Mouse (Mus musculus) neural tube, embryonic 15.5 days (tissue): ENCODE measurements around the gene Lpcat2b. TPM values are rescaled to one million over a fixed set of nuclear protein-coding genes. Genes with fewer than 3 reads are reported as not detected.
"Not testable (repeated sequence)": the region's sequence is repeated elsewhere in the genome, so short reads cannot be mapped to it uniquely, and the experiment has no call there.

Experiments used
- ATAC-seq: fragments of 200-750 bp; cut with Nextera tagmentation; 2 replicates; pipeline ENCODE4 v1.8.0; 2017; ENCODE audit warnings: mild to moderate bottlenecking, moderate TSS enrichment, moderate library complexity; ENCODE audit not compliant: low FRiP score
- H3K27ac ChIP-seq: fragments of 300-500 bp; sonication (generic); replicated peaks from 2 replicates; pipeline ENCODE4 v1.5.1; 2015; ENCODE audit warnings: mild to moderate bottlenecking, inconsistent platforms
- H3K27me3 ChIP-seq: fragments of 300-500 bp; sonication (generic); replicated peaks from 2 replicates; pipeline ENCODE4 v1.6.1; 2015; ENCODE audit warnings: inconsistent platforms
- H3K36me3 ChIP-seq: fragments of 300-500 bp; sonication (generic); 2 replicates; pipeline ENCODE4 v1.6.1; 2015; ENCODE audit warnings: inconsistent platforms
- H3K4me1 ChIP-seq: fragments of 300-500 bp; sonication (generic); 2 replicates; pipeline ENCODE4 v1.6.1; 2015; ENCODE audit warnings: inconsistent platforms
- H3K4me2 ChIP-seq: fragments of 300-500 bp; sonication (generic); 2 replicates; pipeline ENCODE4 v1.6.1; 2015; ENCODE audit warnings: inconsistent platforms, mild to moderate bottlenecking, moderate library complexity
- H3K4me3 ChIP-seq: fragments of 300-500 bp; sonication (generic); replicated peaks from 2 replicates; pipeline ENCODE4 v1.5.1; 2015; ENCODE audit warnings: mild to moderate bottlenecking, inconsistent platforms
- H3K9ac ChIP-seq: fragments of 300-500 bp; sonication (generic); replicated peaks from 2 replicates; pipeline ENCODE4 v1.6.1; 2015; ENCODE audit warnings: mild to moderate bottlenecking, inconsistent platforms
- H3K9me3 ChIP-seq: fragments of 300-500 bp; sonication (generic); replicated peaks from 2 replicates; pipeline ENCODE4 v1.6.1; 2016; ENCODE audit warnings: inconsistent platforms
- WGBS: fragments of 180-500 bp; shearing (Covaris S2); methylation state at CpG from one replicate; pipeline ENCODE4 v1.1.7; 2015; ENCODE audit warnings: mixed read lengths; 5-methylcytosine and 5-hydroxymethylcytosine counted together
- polyA plus RNA-seq: library from polyadenylated mRNA; unstranded; fragments of >200 nt; fragmentation: Nextera tagmentation; extraction: Ambion mirVana; gene quantifications from 2 replicates; pipeline ENCODE4 v1.2.1, GENCODE M21; 2015

The Lpcat2b gene
- polyA plus RNA-seq: not detected in 2 replicates

- Histone ChIP-seq H3K27me3 (peaks cover 9% of the 10 kb centered on the region; the same call in 1 of the 2 replicates), H3K36me3 (no peaks in the 10 kb centered on the region), H3K4me2 (no peak within 1 kb of the TSS), H3K9ac (no peak within 1 kb of the TSS), H3K4me1 (no peaks in the 10 kb centered on the region), H3K9me3 (no peaks in the 10 kb centered on the region), H3K27ac (no peak within 1 kb of the TSS), H3K4me3 (no peak within 1 kb of the TSS)
- WGBS: 78% methylated on average over 3 of the region's 3 CpGs
- ATAC-seq: no peak
Observed at GRCm38 (mm10) chr5:107431249-107431648, at the start of gene Lpcat2b. Gene Lpcat2b (plus strand): TSS chr5:107431549.

- H3K9me3 ChIP-seq, H3K4me1 ChIP-seq, H3K27ac ChIP-seq, H3K4me3 ChIP-seq, H3K9ac ChIP-seq, H3K4me2 ChIP-seq, H3K27me3 ChIP-seq, ATAC-seq: not testable (repeated sequence)
- peaks cover 20% of the 10 kb centered on the region for H3K36me3 ChIP-seq
Observed at GRCm38 (mm10) chr5:107386448-107386847, 44.9 kb upstream of the Lpcat2b start.

- H3K27me3 ChIP-seq: no peaks in the 10 kb centered on the region
- H3K27ac ChIP-seq: no peak overlapping the region
- no peak overlapping the region for H3K9ac ChIP-seq
- no peak overlapping the region for H3K4me3 ChIP-seq
- no peaks in the 10 kb centered on the region for H3K4me1 ChIP-seq
- 100% methylated on average over 1 of the region's 1 CpGs for WGBS
- H3K4me2 ChIP-seq: no peak overlapping the region
- ATAC-seq: no peak
- peaks cover 17% of the 10 kb centered on the region for H3K36me3 ChIP-seq
- H3K9me3 ChIP-seq: no peaks in the 10 kb centered on the region
Observed at GRCm38 (mm10) chr5:107387788-107388187, 43.6 kb upstream of the Lpcat2b start.

- Histone ChIP-seq H3K4me1 (no peaks in the 10 kb centered on the region), H3K4me2 (no peak overlapping the region), H3K36me3 (0 out of 2 replicates have a peak, but pooled peaks cover 7% of the 10 kb centered on the region), H3K27ac (no peak overlapping the region), H3K4me3 (no peak overlapping the region), H3K9ac (no peak overlapping the region), H3K27me3 (no peaks in the 10 kb centered on the region), H3K9me3 (no peaks in the 10 kb centered on the region)
- ATAC-seq: no peak
- 88% methylated on average over 2 of the region's 2 CpGs for WGBS
Observed at GRCm38 (mm10) chr5:107389373-107389772, 42.0 kb upstream of the Lpcat2b start.

- H3K4me1 ChIP-seq: no peaks in the 10 kb centered on the region
- no peaks in the 10 kb centered on the region for H3K9me3 ChIP-seq
- H3K4me3 ChIP-seq: no peak overlapping the region
- no peak overlapping the region for H3K9ac ChIP-seq
- 67% methylated on average over 2 of the region's 2 CpGs for WGBS
- H3K27me3 ChIP-seq: no peaks in the 10 kb centered on the region
- no peak for ATAC-seq
- no peak overlapping the region for H3K4me2 ChIP-seq
- H3K27ac ChIP-seq: no peak overlapping the region
- no peaks in the 10 kb centered on the region for H3K36me3 ChIP-seq
Observed at GRCm38 (mm10) chr5:107394437-107394836, 36.9 kb upstream of the Lpcat2b start.

GRCm38 (mm10) chr5:107402436-107402835 lies 28.9 kb upstream of the Lpcat2b start, which contains the start of gene Ephx4:
Gene Ephx4 (plus strand): TSS chr5:107402736.
- 20% methylated on average over 5 of the region's 5 CpGs for WGBS

DNA sequence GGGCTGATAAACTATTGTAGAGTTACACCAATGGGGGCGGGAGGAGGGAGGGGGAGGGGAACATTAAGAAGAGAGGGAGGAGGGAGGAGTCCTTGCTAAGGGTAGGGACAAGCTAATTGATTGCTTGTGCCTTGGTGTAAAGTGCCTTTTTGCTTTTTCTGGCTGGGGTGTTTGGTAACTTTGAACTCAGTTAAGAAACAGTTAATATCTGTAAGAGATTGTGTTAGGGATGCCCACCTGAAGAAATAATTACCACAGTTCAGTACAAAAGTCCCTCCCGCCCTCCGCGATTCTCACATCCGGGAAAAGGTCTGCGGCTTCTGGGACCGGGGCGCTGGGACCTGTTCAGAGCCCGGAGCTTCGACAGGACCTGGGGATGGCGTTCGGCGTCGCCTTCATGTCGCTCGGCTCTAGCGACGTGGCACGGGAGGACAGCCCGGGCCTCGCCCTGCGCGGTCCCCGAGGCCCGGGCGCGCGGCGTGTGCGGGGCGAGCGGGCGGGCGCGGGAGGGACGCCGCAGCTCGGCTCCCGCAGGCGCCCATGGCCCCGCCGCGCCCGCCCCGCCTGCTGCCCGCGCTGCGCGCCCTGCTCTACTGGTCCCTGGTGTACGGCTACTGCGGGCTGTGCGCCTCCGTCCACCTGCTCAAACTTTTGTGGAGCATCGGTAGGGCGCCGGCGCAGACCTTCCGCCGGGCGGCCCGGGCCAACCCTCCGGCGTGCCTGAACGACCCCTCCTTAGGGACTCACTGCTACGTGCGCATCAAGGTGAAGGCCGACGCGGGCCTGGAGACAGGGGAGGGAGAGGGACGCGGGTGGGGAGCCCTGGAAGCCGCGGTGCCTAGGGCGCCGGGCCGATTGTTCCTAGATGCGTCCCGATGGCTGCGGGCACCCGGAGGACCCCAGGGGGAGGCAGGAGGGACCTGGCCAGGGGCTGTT lies 28.1 kb upstream of the Lpcat2b start:
- peak; percentile 78 for ATAC-seq
- peaks cover 13% of the 10 kb centered on the region; the same call in 1 of the 2 replicates for H3K4me1 ChIP-seq
- under 1% methylated on average over 65 of the region's 80 CpGs for WGBS

More at GRCm38 (mm10) chr5:107402436-107402835, 28.9 kb upstream of the Lpcat2b start, which contains the start of gene Ephx4:
- Histone ChIP-seq H3K9me3 (no peaks in the 10 kb centered on the region), H3K9ac (peak within 1 kb of the TSS; percentile 59), H3K4me3 (peak within 1 kb of the TSS; percentile 66), H3K36me3 (no peaks in the 10 kb centered on the region), H3K27me3 (peaks cover 19% of the 10 kb centered on the region), H3K27ac (no peak within 1 kb of the TSS), H3K4me1 (peaks cover 13% of the 10 kb centered on the region; the same call in 1 of the 2 replicates), H3K4me2 (peak within 1 kb of the TSS; percentile 99)
- no peak for ATAC-seq

DNA sequence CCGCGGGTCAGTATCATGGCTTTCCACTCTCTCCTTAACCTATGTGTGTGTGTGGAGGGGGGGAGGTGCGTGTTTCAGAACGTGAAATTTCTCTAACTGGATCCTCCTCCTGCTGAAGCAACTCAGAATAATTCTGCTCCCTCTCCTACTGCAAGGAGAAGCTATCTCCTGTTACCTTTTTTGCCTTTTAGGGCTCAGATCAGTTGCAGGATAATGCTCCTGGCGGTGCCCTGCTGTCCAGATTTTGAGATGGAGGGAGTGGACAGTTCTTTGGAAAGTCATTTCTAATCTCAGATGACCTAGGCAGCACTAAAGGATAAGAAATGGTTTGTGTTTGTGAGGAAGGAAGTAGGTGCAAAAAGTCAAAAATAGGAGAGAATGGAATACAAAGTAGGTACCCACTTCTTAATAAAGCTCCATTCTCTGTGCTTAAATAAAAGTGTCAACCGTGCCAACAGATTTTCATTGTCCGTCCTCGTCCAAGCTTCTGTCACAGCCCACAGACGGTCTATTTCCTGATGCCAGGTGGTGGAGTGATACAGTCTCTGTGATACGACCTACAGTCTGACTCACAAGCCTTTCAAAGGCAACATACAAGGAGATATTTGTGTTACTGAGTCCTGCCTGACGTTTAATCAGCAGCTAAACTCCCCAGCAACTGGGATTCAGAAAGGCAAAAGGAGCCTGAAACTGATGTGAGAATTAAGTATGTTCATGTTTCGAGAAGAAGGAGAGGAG lies 27.2 kb upstream of the Lpcat2b start:
- Histone ChIP-seq H3K4me1 (peaks cover 13% of the 10 kb centered on the region; the same call in 1 of the 2 replicates), H3K4me3 (peak overlapping the region; percentile 66), H3K36me3 (no peaks in the 10 kb centered on the region), H3K27ac (no peak overlapping the region), H3K9me3 (no peaks in the 10 kb centered on the region), H3K4me2 (peak overlapping the region; percentile 99), H3K27me3 (peaks cover 19% of the 10 kb centered on the region), H3K9ac (peak overlapping the region; percentile 59)
- 30% methylated on average over 12 of the region's 12 CpGs for WGBS
- ATAC-seq: peak; percentile 48; the same call in 1 of the 2 replicates

More for the DNA sequence above, 28.1 kb upstream of the Lpcat2b start:
- Histone ChIP-seq H3K4me3 (peak overlapping the region; percentile 66), H3K4me2 (peak overlapping the region; percentile 99), H3K27me3 (peaks cover 19% of the 10 kb centered on the region), H3K27ac (no peak overlapping the region), H3K9ac (peak overlapping the region; percentile 59), H3K9me3 (no peaks in the 10 kb centered on the region), H3K36me3 (no peaks in the 10 kb centered on the region)

- Histone ChIP-seq H3K4me1 (peaks cover 13% of the 10 kb centered on the region; the same call in 1 of the 2 replicates), H3K27me3 (peaks cover 19% of the 10 kb centered on the region), H3K36me3 (no peaks in the 10 kb centered on the region), H3K9me3 (no peaks in the 10 kb centered on the region), H3K4me2 (no peak overlapping the region), H3K4me3 (no peak overlapping the region), H3K27ac (no peak overlapping the region), H3K9ac (no peak overlapping the region)
- 82% methylated on average over 4 of the region's 4 CpGs for WGBS
- ATAC-seq: no peak
Observed at GRCm38 (mm10) chr5:107405361-107405760, 26.0 kb upstream of the Lpcat2b start.

DNA sequence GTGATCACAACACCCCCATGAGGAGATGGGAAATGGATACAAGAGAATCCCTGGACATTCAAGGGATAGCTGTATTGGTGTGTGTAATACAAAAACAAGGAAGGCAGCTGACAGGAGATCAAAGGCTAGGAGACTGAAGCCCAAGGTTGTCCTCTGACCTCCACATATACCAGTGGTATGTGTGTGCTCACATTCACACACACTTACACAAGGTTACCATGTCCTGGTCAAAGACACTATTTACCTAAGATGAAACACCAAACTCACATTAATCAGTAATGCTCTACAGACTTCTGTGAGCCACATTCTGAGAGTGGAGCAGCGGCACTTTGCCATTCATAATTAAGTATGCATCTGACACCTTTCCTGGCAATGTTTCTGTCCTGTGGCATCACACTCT lies 21.0 kb upstream of the Lpcat2b start:
- Histone ChIP-seq H3K4me1 (no peaks in the 10 kb centered on the region), H3K9ac (no peak overlapping the region), H3K4me2 (no peak overlapping the region), H3K4me3 (no peak overlapping the region), H3K36me3 (no peaks in the 10 kb centered on the region), H3K27ac (no peak overlapping the region), H3K27me3 (peaks cover 5% of the 10 kb centered on the region), H3K9me3 (no peaks in the 10 kb centered on the region)
- WGBS: 94% methylated on average over 1 of the region's 1 CpGs
- ATAC-seq: no peak

GRCm38 (mm10) chr5:107411326-107411725 lies 20.0 kb upstream of the Lpcat2b start:
- no peak overlapping the region for H3K9ac ChIP-seq
- no peaks in the 10 kb centered on the region for H3K9me3 ChIP-seq
- H3K4me2 ChIP-seq: no peak overlapping the region
- no peaks in the 10 kb centered on the region for H3K36me3 ChIP-seq
- no peak overlapping the region for H3K27ac ChIP-seq
- 0 out of 2 replicates have a peak, but pooled peaks cover 3% of the 10 kb centered on the region for H3K27me3 ChIP-seq
- WGBS: 64% methylated on average over 4 of the region's 4 CpGs
- H3K4me3 ChIP-seq: no peak overlapping the region
- ATAC-seq: no peak
- H3K4me1 ChIP-seq: no peaks in the 10 kb centered on the region
